Mouse (Mus musculus) induced T-regulatory cell, adult 2 months (primary cell): ENCODE data around the gene Gm21988.
A peak's percentile ranks its signal among the peaks of the same experiment; 100 is the strongest.

ENCODE experiments used
- DNase-seq: peaks from one replicate; pipeline ENCODE4 v3.0.0-alpha.2; 2012; ENCODE audit warnings: low read depth

The Gm21988 gene

DNA sequence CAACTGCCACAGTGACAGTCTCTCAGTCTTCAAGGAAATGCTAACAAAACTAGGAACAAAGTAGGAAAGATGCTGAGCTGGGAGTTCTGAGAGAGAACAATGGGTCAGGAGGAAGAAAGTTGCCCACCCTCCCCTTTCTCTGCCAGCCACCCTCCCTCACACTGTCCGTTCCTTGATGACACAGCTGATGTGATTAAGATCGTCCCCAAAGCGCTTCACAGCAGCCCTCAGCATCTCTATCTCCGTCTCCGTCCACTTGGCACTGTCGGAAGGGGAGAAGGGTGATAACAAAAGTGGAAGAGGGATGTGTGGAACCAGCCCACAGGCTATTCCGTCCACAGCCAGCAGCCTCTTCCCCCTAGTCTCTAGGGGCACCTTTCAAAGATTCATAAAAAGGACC lies 2.9 kb downstream of the Gm21988 start:
- DNase-seq: no peak

DNA sequence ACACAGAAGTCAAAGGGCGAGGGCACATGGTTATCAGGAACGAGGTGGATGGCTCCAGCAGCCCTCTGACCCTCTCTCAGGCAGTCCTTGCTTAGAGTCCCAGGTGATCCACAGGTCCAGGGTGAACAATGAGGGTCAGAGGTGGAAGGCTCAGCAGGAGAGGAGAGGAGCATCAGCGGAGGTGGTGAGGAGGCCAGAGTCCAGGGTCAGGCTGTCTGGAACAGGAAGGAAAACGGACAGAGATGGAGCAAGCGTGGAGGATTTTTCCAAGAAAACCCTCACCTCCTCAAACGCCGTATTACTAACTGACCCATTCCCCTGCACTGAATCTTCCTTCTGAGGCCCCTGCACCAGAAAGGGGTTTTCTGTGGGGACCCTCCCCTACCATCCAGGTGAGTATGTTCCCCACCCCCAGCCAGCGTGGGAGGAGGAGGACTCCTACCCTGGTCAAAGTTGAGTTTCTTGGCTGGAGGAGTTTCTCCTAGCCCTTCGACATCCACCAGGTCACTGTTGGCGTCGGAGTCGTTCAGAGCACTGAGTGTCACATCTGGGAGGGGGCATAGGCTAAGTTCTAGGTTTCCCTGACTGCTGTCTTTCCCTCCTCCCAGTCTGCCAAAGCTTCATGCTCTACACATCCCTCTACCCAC lies 4.3 kb downstream of the Gm21988 start:
- no peak for DNase-seq

DNA sequence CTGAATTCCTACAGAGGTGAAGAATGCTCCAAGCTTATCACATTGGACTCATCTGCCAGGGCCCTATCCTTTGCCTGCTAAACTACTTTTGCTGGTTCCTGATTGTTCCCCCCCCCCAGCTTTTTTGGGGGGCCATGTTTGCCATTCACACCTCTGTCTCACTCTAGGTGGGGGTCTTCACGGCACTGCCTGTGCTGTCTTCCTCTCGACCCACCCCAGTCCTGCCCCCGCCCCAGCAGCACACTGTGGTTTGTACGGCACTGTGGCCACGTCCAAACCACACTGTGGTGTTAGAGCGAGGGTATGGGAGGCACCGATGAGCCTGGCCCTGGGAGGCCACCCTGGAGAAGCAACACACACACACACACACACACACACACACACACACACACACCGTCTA lies 5.1 kb downstream of the Gm21988 start:
- no peak for DNase-seq

DNA sequence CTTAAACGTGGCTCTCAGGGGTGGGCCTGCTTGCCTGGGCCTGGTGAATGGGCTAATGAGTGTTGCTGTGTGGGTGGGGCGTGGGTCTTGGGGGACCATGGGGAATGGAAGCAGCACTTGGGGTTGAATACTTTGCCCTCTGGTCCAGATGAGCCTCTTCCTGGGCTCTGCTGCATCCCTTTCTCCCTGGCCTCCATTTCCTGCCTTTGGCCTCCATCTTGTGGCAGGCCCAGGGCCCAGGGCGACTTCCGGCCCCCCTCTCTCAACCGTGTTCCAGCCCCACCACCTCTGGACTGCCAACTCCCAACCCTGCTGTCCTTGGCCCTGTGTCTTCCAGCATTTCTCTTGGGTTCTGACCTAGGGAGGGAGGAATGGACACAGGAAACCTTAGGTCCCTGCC lies 5.6 kb downstream of the Gm21988 start:
- DNase-seq: no peak

DNA sequence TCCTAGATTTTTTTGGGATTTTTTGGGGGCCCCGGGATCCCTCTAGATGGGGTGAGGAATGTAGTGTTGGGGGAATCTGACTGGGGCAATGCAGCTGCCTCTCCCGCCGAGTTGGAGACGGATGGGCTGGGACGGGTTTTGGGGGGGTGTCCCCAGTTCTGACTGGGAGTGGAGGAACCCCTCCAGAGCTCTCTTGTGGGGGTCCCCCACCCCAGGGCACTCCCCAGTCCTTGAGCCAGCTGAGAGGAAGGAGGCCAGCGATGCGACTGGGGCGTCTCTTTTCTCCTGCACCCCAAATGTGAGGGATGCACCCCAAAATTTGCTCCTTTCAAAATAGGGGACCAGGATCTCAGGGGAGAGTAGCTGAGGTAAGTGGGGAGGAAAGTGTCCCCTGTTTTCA lies 6.6 kb downstream of the Gm21988 start:
- no peak for DNase-seq

DNA sequence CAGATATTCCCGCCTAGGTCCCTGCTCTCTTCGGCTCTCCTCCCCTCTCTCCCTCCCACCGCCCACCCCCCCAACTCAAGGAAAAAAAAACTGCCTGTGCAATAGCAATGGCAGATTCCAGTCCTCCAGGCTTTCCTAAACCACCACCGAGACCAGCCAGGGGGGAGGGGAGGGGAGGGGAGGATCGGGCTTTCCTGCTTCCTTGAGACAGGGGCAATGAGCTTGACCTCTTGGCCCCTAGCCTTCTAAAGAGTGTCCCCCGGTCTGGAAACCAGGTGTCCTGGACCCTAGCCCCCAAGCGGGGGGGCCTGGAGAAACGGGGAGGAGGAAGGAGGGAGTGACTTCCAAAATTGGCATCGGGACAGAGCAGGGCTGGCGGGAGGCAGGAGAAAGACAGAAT lies 7.1 kb downstream of the Gm21988 start:
- DNase-seq: no peak

DNA sequence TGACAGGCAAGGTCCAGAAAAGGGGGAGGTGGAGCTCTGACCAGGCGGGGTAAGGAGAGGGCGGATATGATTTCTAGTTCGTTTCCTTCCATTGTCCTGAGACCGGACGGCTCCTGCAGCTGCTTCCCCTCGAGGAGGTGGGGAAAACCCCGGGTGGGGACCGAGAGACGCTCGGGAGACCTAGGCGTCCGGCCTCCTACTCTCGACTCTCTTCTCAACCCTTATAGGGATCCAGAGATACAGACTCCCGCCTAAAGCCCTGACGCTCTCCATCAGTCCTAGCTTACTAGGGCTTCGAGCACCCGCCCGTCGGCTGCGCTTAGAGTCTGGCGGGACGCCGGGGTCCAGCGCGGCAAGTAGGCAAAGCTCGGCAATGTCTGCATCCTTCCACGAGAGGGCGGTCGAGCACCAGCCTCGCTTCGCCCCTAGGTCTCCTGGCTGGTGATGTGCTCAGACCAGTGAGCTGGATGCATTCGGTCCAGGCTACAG lies 9.3 kb downstream of the Gm21988 start:
- peak; percentile 92 for DNase-seq

DNA sequence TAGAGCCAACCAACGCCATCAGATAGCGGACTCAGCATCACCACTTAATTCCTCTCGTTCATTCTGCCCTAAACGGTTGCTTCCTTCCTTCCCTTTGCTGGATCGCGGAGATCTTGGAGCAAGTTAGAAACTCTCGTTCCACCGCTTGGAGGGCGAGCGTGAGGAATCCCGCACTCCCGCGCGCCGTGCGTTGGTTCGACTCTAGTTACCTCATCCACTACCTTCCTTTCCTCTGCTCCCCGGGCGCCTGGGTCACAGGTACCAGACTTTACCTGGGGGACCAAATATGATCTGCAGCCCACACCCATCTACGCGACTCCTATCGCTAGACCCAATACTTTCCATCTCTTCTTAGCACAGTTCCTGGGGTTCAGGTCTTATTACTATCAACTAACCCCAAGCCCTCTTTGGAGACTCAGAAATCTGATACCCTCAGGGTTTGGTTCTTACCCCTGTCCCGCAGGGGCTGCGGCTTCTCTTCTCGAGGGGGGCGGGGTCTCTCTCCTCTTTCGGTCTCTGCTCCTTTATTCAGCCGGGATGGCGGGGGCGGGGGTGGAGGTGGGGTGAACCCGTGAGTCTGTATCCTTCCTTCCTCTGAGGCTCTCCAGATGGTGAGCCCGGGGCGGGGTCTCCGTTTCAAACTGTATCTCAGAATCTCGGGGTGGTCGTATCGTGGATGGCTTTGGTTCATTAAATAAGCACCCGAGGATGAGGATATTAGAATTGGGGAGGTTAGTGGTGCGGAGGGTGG lies 10.2 kb downstream of the Gm21988 start, which contains the start of gene Bcl6b:
TSS of gene Bcl6b (minus strand) at position 539 of the 751 bp plus-strand sequence.
- peak; percentile 64 for DNase-seq

DNA sequence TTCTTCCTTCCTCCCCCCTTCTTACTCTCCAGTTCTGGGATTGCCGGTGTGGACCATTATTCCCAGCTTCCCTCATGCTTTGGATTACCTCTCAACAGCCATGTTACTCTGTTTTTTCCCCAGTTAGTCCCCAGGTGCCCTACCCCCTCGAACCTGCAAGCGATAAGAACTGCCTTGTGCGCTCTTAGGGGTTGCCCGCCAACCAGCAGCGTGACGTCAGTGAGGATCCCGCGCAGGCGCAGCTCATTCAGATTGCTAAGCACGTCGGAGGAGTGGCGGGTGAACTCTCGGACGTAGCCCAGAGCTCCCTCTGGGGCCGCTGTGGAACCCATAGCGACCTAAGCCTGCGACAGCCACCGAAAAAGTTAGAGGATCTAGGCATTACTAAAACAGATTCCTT lies 10.8 kb downstream of the Gm21988 start:
- peak; percentile 93 for DNase-seq

DNA sequence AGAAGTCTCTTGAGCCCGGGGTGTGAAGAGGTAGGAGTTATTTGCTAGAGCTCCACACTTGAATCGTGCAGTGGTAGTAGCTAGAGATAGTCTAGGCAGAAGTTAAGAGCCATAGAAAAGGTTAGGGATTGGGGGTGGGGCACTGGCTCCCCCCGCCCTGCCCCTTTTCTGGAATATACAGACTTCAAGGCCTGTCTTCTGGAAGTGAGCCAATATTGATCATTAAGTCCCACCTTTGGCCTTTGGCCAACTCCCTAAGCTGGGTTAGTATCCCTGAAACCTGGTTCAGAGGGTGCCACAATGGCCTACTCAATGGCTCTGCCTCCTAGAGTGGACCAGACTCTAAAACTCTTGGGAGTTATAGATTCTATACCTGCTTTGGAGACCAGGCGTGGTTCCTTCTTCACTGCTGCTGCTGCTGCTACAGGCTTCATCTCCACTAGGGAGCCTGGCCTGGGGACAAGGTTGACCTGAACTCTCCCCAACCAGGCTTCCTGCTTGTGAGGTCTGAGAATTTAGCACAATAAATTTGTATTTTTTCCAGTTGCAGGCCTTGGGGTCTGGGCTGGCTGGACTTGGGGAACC lies 11.9 kb downstream of the Gm21988 start:
- no peak for DNase-seq

DNA sequence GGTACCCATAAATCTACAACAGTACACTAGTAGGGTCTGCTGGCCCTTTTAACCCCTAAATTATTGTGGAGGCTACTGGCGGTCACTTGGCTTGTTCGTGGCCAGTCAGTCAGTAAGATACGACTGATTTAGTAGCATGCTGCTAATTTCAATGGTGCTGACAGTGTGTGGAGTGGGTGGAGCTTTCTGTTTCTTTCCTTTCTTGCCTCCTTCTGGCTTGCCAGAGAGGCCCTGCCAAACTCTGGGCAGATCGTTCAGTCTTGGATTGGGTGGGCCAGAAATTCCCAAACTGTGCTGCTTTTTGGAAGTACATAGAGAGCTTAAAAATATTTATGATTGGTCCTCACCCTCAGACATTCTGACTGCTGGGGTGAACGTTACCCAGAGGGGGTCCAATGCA lies 12.5 kb downstream of the Gm21988 start:
- DNase-seq: no peak

DNA sequence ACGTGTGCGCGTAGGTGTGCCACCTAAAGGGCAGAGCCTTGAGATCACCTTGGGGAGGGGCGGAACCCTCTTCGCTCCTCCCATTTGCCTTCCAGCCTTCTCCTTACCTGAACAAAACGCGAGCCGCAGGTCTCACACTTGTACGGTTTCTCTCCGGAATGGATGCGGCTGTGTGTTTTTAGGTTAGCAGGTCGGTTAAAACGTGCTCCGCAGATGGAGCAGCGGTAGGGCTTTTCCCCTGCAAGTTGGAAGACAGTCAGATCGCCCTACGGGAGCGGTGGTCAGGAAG lies 13.1 kb downstream of the Gm21988 start:
- DNase-seq: no peak

DNA sequence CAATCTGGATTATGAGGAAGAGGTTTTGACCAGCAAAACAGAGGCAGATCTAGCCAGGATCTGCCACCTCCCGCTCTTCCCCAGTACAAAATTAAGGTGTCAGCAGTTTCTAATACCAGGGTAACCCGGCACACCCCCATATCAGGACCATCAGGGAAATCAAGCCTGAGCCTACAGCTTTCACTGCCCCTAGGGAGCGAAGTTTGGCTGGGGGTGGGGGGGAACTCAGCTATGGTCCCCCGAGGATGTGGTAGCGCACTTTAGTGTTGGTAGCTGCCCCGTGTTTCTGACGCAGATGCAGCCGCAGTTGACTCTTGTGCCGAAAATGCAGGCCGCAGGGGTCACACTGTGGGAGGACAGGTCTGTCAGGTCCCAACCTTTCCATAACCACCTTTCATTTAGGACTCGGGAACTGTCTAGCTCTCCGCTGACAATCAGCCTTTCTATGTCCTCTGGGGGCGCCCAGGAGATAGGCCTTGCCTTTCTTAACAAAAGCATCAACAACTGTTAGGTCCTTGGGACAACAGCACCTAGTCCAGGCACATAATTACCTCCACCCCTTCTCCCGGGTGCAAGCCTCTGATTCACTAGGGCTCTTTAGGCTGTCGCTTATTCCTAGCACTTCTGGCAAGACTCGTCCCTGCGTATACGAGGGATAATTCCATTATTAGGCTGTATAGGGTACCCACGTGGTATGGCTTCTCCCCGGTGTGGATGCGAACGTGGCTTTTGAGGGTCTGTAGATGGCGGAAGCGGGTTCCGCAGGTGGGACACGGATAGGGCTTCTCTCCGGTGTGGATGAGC lies 13.6 kb downstream of the Gm21988 start:
- no peak for DNase-seq

DNA sequence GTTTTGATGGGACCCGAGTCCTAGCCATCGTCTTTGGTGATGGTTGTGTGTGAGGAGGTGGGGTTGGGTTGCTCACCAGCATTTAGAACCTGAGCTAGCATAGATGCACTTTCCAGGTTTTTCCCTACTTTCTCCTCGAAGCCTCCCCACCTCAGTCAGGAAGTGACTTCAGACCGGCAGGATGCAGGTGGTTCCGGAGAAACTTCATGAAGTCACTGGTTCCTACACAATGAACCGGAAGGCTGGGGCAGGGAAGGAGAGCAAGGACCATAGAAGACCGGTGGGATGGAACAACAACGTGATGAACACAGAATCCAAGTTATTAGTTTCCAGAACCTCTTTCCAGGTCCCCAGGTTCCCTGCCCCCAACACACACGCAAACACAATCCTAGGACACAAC lies 15.9 kb downstream of the Gm21988 start:
- no peak for DNase-seq

DNA sequence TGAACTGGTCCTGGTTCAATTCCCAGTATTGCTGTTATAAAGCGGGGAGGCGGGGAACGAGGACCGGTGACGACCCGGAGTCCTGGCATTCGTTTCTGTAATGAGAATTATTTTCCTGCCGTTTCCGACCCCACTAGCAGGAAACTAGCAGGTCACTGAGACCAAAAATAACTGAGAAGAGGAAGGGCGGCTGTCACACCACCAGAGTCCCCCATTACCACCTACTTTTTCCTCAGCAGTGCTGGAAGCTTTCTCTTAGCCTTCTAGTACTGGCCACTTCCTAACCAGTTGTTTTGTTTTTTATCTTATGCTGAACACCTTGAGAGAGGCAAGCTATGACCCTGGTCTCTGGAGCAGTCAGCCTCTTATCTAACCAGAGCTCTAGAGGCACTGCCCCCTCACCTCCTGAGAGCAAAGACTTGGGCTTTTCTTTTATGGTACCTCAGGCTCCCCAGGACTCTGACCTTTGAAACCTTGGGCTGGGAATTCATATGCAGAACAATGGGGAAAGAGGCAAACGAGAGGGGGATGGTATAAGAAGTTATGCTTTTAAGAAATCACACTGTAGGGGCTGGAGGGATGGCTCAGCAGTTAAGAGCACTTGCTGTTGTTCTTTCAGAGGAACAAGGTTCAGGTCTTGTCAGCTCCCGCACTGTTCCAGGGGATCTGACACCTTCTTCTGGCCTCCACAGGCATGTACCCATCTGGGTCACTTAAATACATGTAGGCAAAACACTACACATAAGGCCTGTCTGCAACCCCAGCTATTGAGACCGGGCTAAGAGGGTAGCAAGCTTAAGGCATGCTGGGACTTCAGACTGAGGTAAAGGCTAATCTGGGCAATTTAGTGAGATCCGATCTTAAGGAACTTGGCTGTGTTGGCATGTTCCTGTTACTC lies 17.8 kb downstream of the Gm21988 start:
- DNase-seq: peak; percentile 38

DNA sequence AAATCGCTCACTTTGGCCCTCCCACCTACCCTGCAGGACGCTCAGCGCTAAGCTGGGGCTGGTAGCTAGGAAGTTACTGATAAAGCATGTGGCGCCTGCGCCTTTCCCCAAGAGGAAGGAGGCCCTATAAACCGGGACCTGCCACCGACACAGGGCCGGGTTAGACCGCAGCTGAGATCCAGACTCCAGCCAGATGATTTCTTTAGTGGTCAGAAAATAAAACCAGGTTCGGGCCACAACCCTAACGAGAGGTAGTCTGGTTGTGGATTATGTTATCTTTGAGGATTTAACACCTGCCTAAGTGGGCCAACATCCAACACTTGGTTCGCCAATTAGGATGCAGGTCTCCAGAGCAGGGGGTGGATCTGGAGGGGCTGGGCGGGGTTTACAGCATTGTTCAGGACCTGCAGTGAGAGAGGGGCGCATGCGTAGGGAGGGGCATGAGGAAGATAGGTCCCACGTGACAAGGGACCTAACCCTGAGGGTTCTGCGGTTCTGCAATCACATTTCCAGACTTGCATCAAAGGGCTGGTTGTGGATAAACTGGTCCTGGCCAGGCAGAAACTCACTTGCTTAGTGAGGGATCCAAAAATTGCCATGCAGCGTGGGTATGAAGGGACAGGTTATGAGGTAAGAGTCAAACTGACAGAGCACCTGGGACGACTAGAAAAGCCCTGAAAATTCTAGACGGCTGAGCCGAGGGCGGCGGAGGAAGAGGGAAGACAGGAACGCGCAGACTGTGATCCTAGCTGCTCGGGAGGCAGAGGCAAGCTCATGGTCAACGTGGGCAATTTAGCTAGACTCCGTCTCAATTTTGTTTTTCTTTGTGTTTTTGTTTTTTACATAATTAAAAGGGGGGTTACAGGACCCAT lies 18.7 kb downstream of the Gm21988 start, which contains the start of gene Slc16a13:
TSS of gene Slc16a13 (minus strand) at position 334 of the 872 bp plus-strand sequence.
- DNase-seq: peak; percentile 97

DNA sequence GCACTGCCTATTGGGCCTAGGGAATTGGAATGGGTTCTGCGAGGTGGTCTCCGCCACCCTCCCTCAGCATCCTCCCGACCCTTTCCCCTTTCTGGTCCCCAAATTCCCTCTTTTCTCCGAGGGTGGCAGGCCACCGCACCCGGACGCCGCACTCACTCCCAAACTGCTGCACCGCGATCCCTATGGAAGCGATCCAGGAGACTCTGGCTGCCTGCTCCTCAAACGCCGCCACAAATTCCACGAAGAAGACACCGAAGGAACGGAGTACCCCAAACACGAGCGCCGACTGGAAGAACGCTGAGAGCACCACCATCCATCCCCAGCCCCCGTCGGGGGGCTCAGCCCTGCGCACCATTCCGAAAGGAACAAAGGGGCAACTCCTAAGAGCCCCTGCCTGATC lies 19.3 kb downstream of the Gm21988 start:
- no peak for DNase-seq

DNA sequence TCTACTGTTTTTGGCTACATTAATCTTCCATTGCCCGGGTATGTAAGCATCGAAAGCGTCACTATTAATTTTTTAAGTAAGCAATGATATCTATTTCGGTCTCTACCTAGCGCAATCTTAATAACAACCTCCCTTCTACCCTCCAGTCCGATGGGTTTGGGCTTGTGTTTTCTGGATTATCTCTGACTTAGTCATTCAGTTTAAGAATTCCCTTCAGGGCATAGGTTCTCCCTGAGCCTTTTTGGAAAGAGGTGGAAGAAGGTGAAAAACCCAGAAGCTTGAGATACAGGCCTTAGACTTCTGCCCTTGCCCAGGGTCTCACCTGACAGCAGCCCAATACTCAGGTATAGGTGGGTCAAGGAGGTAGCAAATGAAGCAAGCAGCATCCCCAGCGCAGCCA lies 19.8 kb downstream of the Gm21988 start:
- DNase-seq: no peak

DNA sequence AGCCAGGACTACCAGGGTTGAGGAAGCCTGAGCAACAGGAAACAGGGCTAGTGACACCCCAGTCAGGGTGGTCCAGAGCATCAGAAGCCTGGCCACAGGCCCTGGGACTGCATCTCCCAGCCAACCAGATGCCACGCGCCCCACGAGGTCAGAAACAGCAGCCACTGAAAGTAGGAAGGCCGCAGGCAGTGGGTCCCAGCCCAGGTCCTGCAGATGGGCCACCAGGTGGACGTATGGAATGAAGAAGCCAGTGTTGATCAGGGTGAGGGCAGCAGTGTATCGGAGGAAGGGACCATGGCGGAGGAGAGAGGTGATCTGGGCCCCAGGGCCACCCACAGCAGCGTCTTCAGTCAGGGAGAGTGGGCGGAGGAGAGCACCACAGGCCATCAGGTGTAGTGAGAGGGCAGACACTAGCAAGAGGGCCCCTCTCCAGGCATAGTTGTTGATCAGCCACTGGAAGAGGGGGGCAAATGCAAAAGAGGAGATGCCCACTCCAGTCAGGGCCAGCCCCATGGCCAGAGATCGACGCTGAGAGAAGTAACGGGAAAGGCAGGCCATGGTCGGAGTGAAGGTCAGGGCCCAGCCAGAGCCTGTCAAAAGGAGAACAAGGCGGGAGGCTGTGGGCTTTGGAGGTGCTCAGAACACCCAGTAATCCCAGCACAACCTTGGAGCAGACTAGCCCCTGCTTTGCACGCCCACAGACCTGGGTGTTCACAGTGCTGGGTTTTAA lies 20.7 kb downstream of the Gm21988 start:
- no peak for DNase-seq

DNA sequence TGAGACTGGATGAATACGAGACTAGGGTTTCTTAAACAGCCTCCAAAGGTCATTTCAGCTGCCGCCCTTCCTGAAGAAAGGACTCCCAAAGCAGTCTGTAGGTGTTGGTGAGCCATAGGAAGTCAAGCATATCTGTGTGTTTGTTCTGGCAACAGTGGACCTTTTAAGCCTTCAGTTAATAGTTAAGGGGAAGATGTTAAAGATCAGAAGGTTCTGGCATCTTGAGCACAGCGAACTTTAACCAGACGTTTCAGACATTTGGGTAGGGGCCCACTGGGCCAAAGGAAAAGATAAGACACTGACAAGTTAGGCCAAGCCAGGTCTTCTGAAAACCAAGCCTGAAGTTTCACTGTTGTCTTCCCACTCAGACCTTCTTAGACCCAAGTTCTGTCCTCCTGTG lies 21.6 kb downstream of the Gm21988 start:
- no peak for DNase-seq
